Mouse (Mus musculus): ENCODE measurements around the gene Ankrd54.

- TF ChIP-seq USF1 (IDR thresholded peaks at IDR 0.05; ENCODE audit: low read depth) (no peak), POLR2A (IDR thresholded peaks at IDR 0.05; ENCODE audit: insufficient read length, low read depth) (no peak), MYOD1 (IDR thresholded peaks at IDR 0.05; ENCODE audit: control insufficient read depth in 1 of 3, insufficient read length in 2 of 3, low read depth in 2 of 3) (no peak), TCF12 (IDR thresholded peaks at IDR 0.05; ENCODE audit: insufficient read depth, poor library complexity, severe bottlenecking) (no peak), POLR2AphosphoS2 (IDR thresholded peaks at IDR 0.05; ENCODE audit: insufficient read length, low read depth) (peak; percentile 54), E2F4 (IDR thresholded peaks at IDR 0.05; ENCODE audit: insufficient read depth) (no peak), MAX (IDR thresholded peaks at IDR 0.05; ENCODE audit: low read depth) (no peak), REST (IDR thresholded peaks at IDR 0.05; ENCODE audit: insufficient read depth, insufficient read length) (no peak), TCF3 (IDR thresholded peaks at IDR 0.05; ENCODE audit: insufficient read length, low read depth) (no peak)
Observed at GRCm38 (mm10) chr15:79074446-79074845, 11.8 kb upstream of the Ankrd54 start.

All from myocyte (in vitro differentiated cells).